Mouse (Mus musculus): ENCODE measurements at regions not wholly inside any gene's neighbourhood (a gene's known extent, or its start where the extent isn't known, plus 50 kb on each side); places are given as distances from the start of the nearest gene placed in this dataset.

GRCm38 (mm10) chr15:27405721-27406161 is 60.7 kb upstream of the Ank start:
- no peak for TF ChIP-seq CTCF (IDR thresholded peaks at IDR 0.05; ENCODE audit: low read depth, low read length)
- no peak for TF ChIP-seq POLR2A (IDR thresholded peaks at IDR 0.05; ENCODE audit: extremely low read depth, insufficient read depth, low read length)
